Comparison of ENCODE assay signal across 8 mouse cellular contexts in genomic region chr10:75837248-75837759, GRCm38 (mm10). TPM values are rescaled to one million over a fixed set of nuclear protein-coding genes. Genes with fewer than 3 reads are reported as not detected.
DNase-seq lines count a peak whose midpoint lies in the region; ATAC-seq and TF ChIP-seq lines count a peak whose summit lies in the region.

Gstt2 (minus strand) TSS chr10:75837424.

- TF ChIP-seq CTCF in cerebellum, adult 2 months (IDR thresholded peaks at IDR 0.05; ENCODE audit: borderline replicate concordance, insufficient read depth, low read depth, low read length): peak; percentile 15; the same call in 1 of the 2 replicates
- peak; percentile 60 for TF ChIP-seq CTCF in forebrain, postnatal 0 days (IDR thresholded peaks at IDR 0.05; ENCODE audit: low read depth)
- TF ChIP-seq CTCF in testis, adult 2 months (IDR thresholded peaks at IDR 0.05; ENCODE audit: control insufficient read depth, insufficient read depth, insufficient replicate concordance, low read depth, low read length): no peak

- peak; percentile 87 for DNase-seq in MEL-GATA-1-ER (ENCODE audit: extremely low read depth, low read depth)
- peak; percentile 94 for DNase-seq in cerebellum, adult 2 months
- DNase-seq in forebrain, postnatal 0 days: peak; percentile 95
- peak; percentile 90 to 92 for DNase-seq in heart, postnatal 36 days
- peak; percentile 88 to 93 for DNase-seq in layer of hippocampus, adult 18-20 months (ENCODE audit: low spot score in 2 of 2)
- peak; percentile 94 to 96 for DNase-seq in lung, adult 18-20 months

- WGBS in cerebellum, adult 2 months: under 1% methylated on average over 21 of the region's 21 CpGs
- whole genome bisulfite sequencing in forebrain, postnatal 0 days: 1% methylated on average over 21 of the region's 21 CpGs
- 0% methylated on average over 21 of the region's 21 CpGs for WGBS in neural tube, embryonic 14.5 days

- H3K4me3 ChIP-seq in cerebellum, adult 2 months (replicated peaks; ENCODE audit: insufficient read depth, low read depth, low read length): peak within 1 kb of the TSS; percentile 66
- peak within 1 kb of the TSS; percentile 48 for H3K4me3 ChIP-seq in forebrain, postnatal 0 days (ENCODE audit: low read depth, low read length)
- H3K4me3 ChIP-seq in neural tube, embryonic 14.5 days (ENCODE audit: low read depth, low read length): peak within 1 kb of the TSS; percentile 46
- peak within 1 kb of the TSS; percentile 97 for H3K4me3 ChIP-seq in testis, adult 2 months (ENCODE audit: control insufficient read depth, low read depth, low read length)

- peak within 1 kb of the TSS; percentile 69 for H3K4me2 ChIP-seq in forebrain, postnatal 0 days (ENCODE audit: low read depth)
- peak within 1 kb of the TSS; percentile 79 for H3K4me2 ChIP-seq in neural tube, embryonic 14.5 days (ENCODE audit: low read depth, low read length)

- H3K9ac ChIP-seq in forebrain, postnatal 0 days: peak within 1 kb of the TSS; percentile 63
- H3K9ac ChIP-seq in neural tube, embryonic 14.5 days (replicated peaks; ENCODE audit: low read depth, low read length): peak within 1 kb of the TSS; percentile 67

- peak within 1 kb of the TSS; percentile 74 for H3K27ac ChIP-seq in cerebellum, adult 2 months (ENCODE audit: insufficient read depth, low read length)
- peak within 1 kb of the TSS; percentile 86 for H3K27ac ChIP-seq in forebrain, postnatal 0 days (ENCODE audit: low read depth, low read length)
- peak within 1 kb of the TSS; percentile 78 for H3K27ac ChIP-seq in neural tube, embryonic 14.5 days (ENCODE audit: low read depth, low read length)
- H3K27ac ChIP-seq in testis, adult 2 months (ENCODE audit: control insufficient read depth, insufficient read depth, low read depth, low read length): peak within 1 kb of the TSS; percentile 99

- intact Hi-C loops in heart, postnatal 36 days (cut with DNase I): loop anchor here (5.0 kb wide), 1 partner anchor 250 kb away; the partner anchor contains the start of gene Ggt5

- no peaks in the 10 kb centered on the region for H3K27me3 ChIP-seq in cerebellum, adult 2 months (ENCODE audit: control insufficient read depth, insufficient read depth, low read length)
- H3K27me3 ChIP-seq in forebrain, postnatal 0 days (ENCODE audit: insufficient read depth, low read length): peaks cover 23% of the 10 kb centered on the region
- peaks cover 2% of the 10 kb centered on the region; the same call in 1 of the 2 replicates for H3K27me3 ChIP-seq in neural tube, embryonic 14.5 days (ENCODE audit: control insufficient read depth, insufficient read depth, low read length)
- H3K27me3 ChIP-seq in testis, adult 2 months (ENCODE audit: control insufficient read depth, insufficient read depth, low read length): no peaks in the 10 kb centered on the region

- H3K9me3 ChIP-seq in forebrain, postnatal 0 days (ENCODE audit: low read length): no peaks in the 10 kb centered on the region
- no peaks in the 10 kb centered on the region for H3K9me3 ChIP-seq in neural tube, embryonic 14.5 days (ENCODE audit: control insufficient read depth, low read length)

- H3K4me1 ChIP-seq in cerebellum, adult 2 months (ENCODE audit: control insufficient read depth, insufficient read depth, low read length): 0 out of 2 replicates have a peak, but pooled peaks cover 3% of the 10 kb centered on the region
- H3K4me1 ChIP-seq in forebrain, postnatal 0 days (ENCODE audit: insufficient read depth): peaks cover 20% of the 10 kb centered on the region
- peaks cover 14% of the 10 kb centered on the region for H3K4me1 ChIP-seq in neural tube, embryonic 14.5 days (ENCODE audit: control insufficient read depth, insufficient read depth, low read length)
- peaks cover 26% of the 10 kb centered on the region for H3K4me1 ChIP-seq in testis, adult 2 months (ENCODE audit: control insufficient read depth, insufficient read depth, low read length)

- peak; percentile 86; the same call in 1 of the 2 replicates for TF ChIP-seq POLR2A in cerebellum, adult 2 months (IDR thresholded peaks at IDR 0.05; ENCODE audit: borderline replicate concordance, insufficient read depth, low read length)
- peak; percentile 97 for TF ChIP-seq POLR2A in testis, adult 2 months (IDR thresholded peaks at IDR 0.05; ENCODE audit: control insufficient read depth, low read depth, low read length)

- peak; percentile 90 for ATAC-seq in forebrain, postnatal 0 days
- ATAC-seq in neural tube, embryonic 14.5 days (ENCODE audit: low read depth): peak; percentile 90

- H3K36me3 ChIP-seq in forebrain, postnatal 0 days (ENCODE audit: insufficient read depth): no peaks in the 10 kb centered on the region
- no peaks in the 10 kb centered on the region for H3K36me3 ChIP-seq in neural tube, embryonic 14.5 days (ENCODE audit: control insufficient read depth, insufficient read depth, low read length)
- H3K36me3 ChIP-seq in testis, adult 2 months (ENCODE audit: control insufficient read depth, insufficient read depth, low read length): no peaks in the 10 kb centered on the region

RNA-seq across cellular contexts. Expression of gene Gstt2, which starts in this region (rescaled TPM):
- 21.0 and 26.6 TPM in 2 replicates for polyA plus RNA-seq in cerebellum, adult 2 months (2012; rRNA removed)
- 4.5 and 5.1 TPM in 2 replicates for total RNA-seq in forebrain, postnatal 0 days (2014; rRNA removed)
- polyA plus RNA-seq in forebrain, postnatal 0 days (2015; fragmentation: Nextera tagmentation; extraction: Ambion mirVana): 7.4 and 7.8 TPM in 2 replicates
- 10 to 100 TPM; 13.2 to 13.5 TPM for total RNA-seq in heart, postnatal 36 days (2021)
- total RNA-seq in layer of hippocampus, adult 18-20 months (2021): 1 to 10 TPM; 3.5 to 3.6 TPM
- polyA plus RNA-seq in neural tube, embryonic 14.5 days (2014; fragmentation: Nextera tagmentation; extraction: Ambion mirVana): 4.3 and 7.5 TPM in 2 replicates
- polyA plus RNA-seq in testis, adult 2 months (2012; rRNA removed): 159 and 168 TPM in 2 replicates

Comparison
In these comparisons a context has a peak if more than half of its experiments do, and no peak if none do; other contexts are left out.
1. Peak in every context shown above with its lines: DNase-seq, ATAC-seq, H3K4me3 ChIP-seq and H3K27ac ChIP-seq.
2. H3K4me3 ChIP-seq: peak in every context shown above with its lines; median percentile 97 in testis, adult 2 months; 66 in cerebellum, adult 2 months; 48 in forebrain, postnatal 0 days; 46 in neural tube, embryonic 14.5 days.